Mouse (Mus musculus) heart, adult 2 months (tissue): ENCODE measurements around the gene Gm20518. TPM values are rescaled to one million over a fixed set of nuclear protein-coding genes. Genes with fewer than 3 reads are reported as not detected.
A peak's percentile ranks its signal among the peaks of the same experiment; 100 is the strongest.

Source experiments
- DNase-seq, 2 experiments: peaks; one replicate each; pipeline ENCODE4 v3.0.0; 2021
- H3K27ac ChIP-seq: fragments of 200-600 bp; 2 replicates; pipeline ENCODE4 v1.8.1; 2022
- H3K27me3 ChIP-seq: fragments of 200-500 bp; 2 replicates; pipeline ENCODE4 v1.6.1; 2012; ENCODE audit warnings: mild to moderate bottlenecking, low read length, inconsistent platforms, mixed read lengths; ENCODE audit not compliant: control insufficient read depth, insufficient read depth
- H3K36me3 ChIP-seq: fragments of 200-500 bp; 2 replicates; pipeline ENCODE4 v1.6.1; 2012; ENCODE audit warnings: low read length, inconsistent platforms; ENCODE audit not compliant: control insufficient read depth, insufficient read depth
- H3K4me1 ChIP-seq: fragments of 200-500 bp; 2 replicates; pipeline ENCODE4 v1.6.1; 2011; ENCODE audit warnings: low read length; ENCODE audit not compliant: control insufficient read depth, insufficient read depth
- H3K4me3 ChIP-seq: fragments of 200-600 bp; 2 replicates; pipeline ENCODE4 v1.8.1; 2022
- H3K79me2 ChIP-seq: fragments of 200-500 bp; replicated peaks from 2 replicates; pipeline ENCODE4 v1.6.1; 2012; ENCODE audit warnings: mild to moderate bottlenecking, inconsistent platforms, low read length, moderate library complexity, mixed read lengths; ENCODE audit not compliant: control insufficient read depth, insufficient read depth
- H3K9ac ChIP-seq: fragments of 200-500 bp; 2 replicates; pipeline ENCODE4 v1.6.1; 2012; ENCODE audit warnings: low read depth, mild to moderate bottlenecking, control low read depth, inconsistent platforms, low read length, mixed read lengths
- CTCF ChIP-seq: fragments of 200-600 bp; IDR thresholded peaks from 2 replicates; pipeline ENCODE4 v1.8.1; 2022; ENCODE audit warnings: antibody characterized with exemption, mild to moderate bottlenecking, moderate library complexity
- EP300 ChIP-seq: fragments of 200-500 bp; IDR thresholded peaks from 2 replicates; pipeline ENCODE4 v1.6.1; 2011; ENCODE audit warnings: low read depth, low read length, control low read depth; ENCODE audit not compliant: insufficient read depth
- POLR2A ChIP-seq: fragments of 200-500 bp; IDR thresholded peaks from 2 replicates; pipeline ENCODE4 v1.6.1; 2011; ENCODE audit warnings: mild to moderate bottlenecking, low read depth, low read length, control low read depth; ENCODE audit not compliant: insufficient read depth
- WGBS: fragments of 180-500 bp; shearing (Covaris S2); methylation state at CpG from one replicate; pipeline ENCODE4 v1.1.7; 2018; 5-methylcytosine and 5-hydroxymethylcytosine counted together
- intact Hi-C: fragments of 180-260 bp; cut with DNase I; formaldehyde crosslinking; loops from one replicate; pipeline ENCODE4 v1.15.1; 2025
- polyA plus RNA-seq: library from polyadenylated mRNA; depleted of rRNA; stranded (reverse); fragments of >200 nt; gene quantifications from 2 replicates; pipeline ENCODE4 v1.2.3, GENCODE M21; 2012
- total RNA-seq, 2 experiments: library from RNA; stranded (reverse); gene quantifications; 2 replicates each; pipeline ENCODE4 v1.2.3; 2021

Gene Gm20518
- total and polyA plus RNA-seq, 3 experiments, result 0.20 to 0.68 (median 0.31) TPM

DNA sequence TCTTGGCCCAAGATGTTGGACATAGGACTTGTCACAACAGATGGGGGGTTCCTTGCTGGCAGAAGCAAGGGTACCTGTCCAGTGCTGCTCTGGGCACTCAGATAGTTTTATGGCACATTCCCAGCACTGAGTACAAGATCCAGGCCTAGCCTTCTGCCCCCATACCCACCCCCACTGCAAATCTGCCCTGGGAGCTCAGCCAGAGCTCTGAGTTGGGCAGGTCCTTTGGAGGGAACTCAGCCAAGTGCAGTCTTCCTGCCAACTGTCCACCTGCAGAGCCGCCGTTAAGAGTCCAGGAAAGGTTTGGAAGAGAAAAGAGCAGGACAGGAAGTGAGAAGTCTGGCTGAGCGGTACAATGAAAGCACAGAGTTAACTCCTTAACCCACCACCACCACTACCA lies 1.1 kb upstream of the Gm20518 start:
- Histone ChIP-seq H3K27me3 (no peaks in the 10 kb centered on the region), H3K9ac (no peak overlapping the region), H3K27ac (peak overlapping the region; percentile 98), H3K4me1 (peaks cover 8% of the 10 kb centered on the region), H3K36me3 (peaks cover 3% of the 10 kb centered on the region; the same call in 1 of the 2 replicates), H3K4me3 (no peak overlapping the region), H3K79me2 (peaks cover 6% of the 10 kb centered on the region; the same call in 1 of the 2 replicates)
- intact Hi-C loops, result loop anchor here (1.0 kb wide), 1 partner anchor 18 kb away; no protein-coding TSS in a partner anchor
- 12% methylated on average over 3 of the region's 3 CpGs for WGBS
- TF ChIP-seq EP300, result no peak
- TF ChIP-seq CTCF, result no peak
- no peak for TF ChIP-seq POLR2A
- peak; percentile 52 to 60 for DNase-seq

GRCm38 (mm10) chr16:17890917-17891566 lies 429 bp downstream of the Gm20518 start:
- Histone ChIP-seq H3K27me3 (no peaks in the 10 kb centered on the region), H3K4me3 (peak overlapping the region; percentile 76), H3K4me1 (peaks cover 8% of the 10 kb centered on the region), H3K79me2 (peaks cover 8% of the 10 kb centered on the region; the same call in 1 of the 2 replicates), H3K36me3 (peaks cover 3% of the 10 kb centered on the region; the same call in 1 of the 2 replicates), H3K27ac (peak overlapping the region; percentile 98), H3K9ac (peak overlapping the region; percentile 87)
- TF ChIP-seq POLR2A (no peak), EP300 (no peak), CTCF (no peak)
- peak; percentile 72 to 78 for DNase-seq
- intact Hi-C loops, result no loop called here
- under 1% methylated on average over 43 of the region's 44 CpGs for WGBS

DNA sequence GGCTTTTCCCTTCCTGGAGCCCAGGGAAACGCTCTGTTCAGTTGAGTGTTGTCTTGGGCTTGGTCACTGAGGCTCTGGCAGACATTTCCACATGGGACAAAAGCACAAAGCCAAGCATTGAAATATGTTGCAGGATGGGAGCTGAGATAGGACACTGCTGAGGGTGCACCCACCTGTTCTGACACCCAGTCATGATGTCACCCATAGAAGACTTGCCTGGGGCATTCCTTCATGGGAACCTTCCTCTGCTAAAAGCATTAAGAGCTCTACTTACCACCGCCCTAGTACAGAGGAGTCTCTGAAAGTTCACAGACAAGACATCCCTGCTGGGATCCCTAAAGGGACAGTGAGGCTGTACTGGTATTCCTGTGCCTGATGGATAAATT lies 1.1 kb downstream of the Gm20518 start:
- no peak for DNase-seq
- Histone ChIP-seq H3K4me1 (peaks cover 10% of the 10 kb centered on the region), H3K9ac (peak overlapping the region; percentile 19; the same call in 1 of the 2 replicates), H3K4me3 (peak overlapping the region; percentile 76), H3K79me2 (peaks cover 13% of the 10 kb centered on the region), H3K27ac (no peak overlapping the region), H3K36me3 (peaks cover 3% of the 10 kb centered on the region; the same call in 1 of the 2 replicates), H3K27me3 (no peaks in the 10 kb centered on the region)
- intact Hi-C loops, result no loop called here
- TF ChIP-seq CTCF (no peak), EP300 (no peak), POLR2A (no peak)
- 31% methylated on average over 2 of the region's 2 CpGs for WGBS

GRCm38 (mm10) chr16:17889689-17890341 lies 1.7 kb downstream of the Gm20518 start:
- H3K4me3 ChIP-seq, result no peak overlapping the region
- intact Hi-C loops, result no loop called here

GRCm38 (mm10) chr16:17884116-17884515 lies 7.4 kb downstream of the Gm20518 start:
- H3K4me1 ChIP-seq, result peaks cover 16% of the 10 kb centered on the region
- H3K36me3 ChIP-seq, result peaks cover 3% of the 10 kb centered on the region
- 67% methylated on average over 6 of the region's 6 CpGs for WGBS
- TF ChIP-seq CTCF (no peak), POLR2A (no peak), EP300 (no peak)
- DNase-seq, result no peak
- intact Hi-C loops, result no loop called here
- no peaks in the 10 kb centered on the region for H3K27me3 ChIP-seq
- H3K4me3 ChIP-seq, result no peak overlapping the region
- H3K9ac ChIP-seq, result no peak overlapping the region
- H3K27ac ChIP-seq, result no peak overlapping the region
- peaks cover 29% of the 10 kb centered on the region for H3K79me2 ChIP-seq

More at GRCm38 (mm10) chr16:17889689-17890341, 1.7 kb downstream of the Gm20518 start:
- WGBS, result 81% methylated on average over 6 of the region's 6 CpGs
- Histone ChIP-seq H3K27ac (no peak overlapping the region), H3K4me1 (peaks cover 10% of the 10 kb centered on the region), H3K36me3 (peaks cover 3% of the 10 kb centered on the region; the same call in 1 of the 2 replicates), H3K79me2 (peaks cover 13% of the 10 kb centered on the region), H3K9ac (no peak overlapping the region), H3K27me3 (no peaks in the 10 kb centered on the region)
- TF ChIP-seq POLR2A (no peak), EP300 (no peak), CTCF (no peak)
- DNase-seq, result no peak

DNA sequence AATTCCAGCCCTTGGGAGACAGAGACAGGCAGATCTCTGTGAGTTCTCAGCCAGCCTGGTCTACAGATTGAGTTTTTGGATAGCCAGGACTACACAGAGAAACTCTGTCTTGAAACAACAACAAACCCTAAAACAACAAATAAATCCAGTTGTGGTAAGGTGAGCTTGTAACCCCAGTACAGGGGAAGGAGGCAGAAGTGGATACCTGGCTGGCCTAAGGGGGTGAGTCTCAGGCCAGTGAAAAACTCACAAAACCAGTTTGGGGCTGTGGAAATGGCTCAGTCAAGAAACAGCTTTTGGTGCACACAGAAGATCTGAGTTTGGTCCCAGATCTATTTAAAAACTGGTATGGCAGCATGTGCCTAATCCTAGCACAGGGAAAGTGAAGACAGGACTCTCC lies 9.3 kb downstream of the Gm20518 start:
- peaks cover 5% of the 10 kb centered on the region for H3K36me3 ChIP-seq
- peaks cover 16% of the 10 kb centered on the region for H3K4me1 ChIP-seq
- H3K79me2 ChIP-seq, result peaks cover 33% of the 10 kb centered on the region
- H3K4me3 ChIP-seq, result no peak overlapping the region
- H3K27ac ChIP-seq, result no peak overlapping the region
- intact Hi-C loops, result no loop called here
- no peak for DNase-seq
- TF ChIP-seq CTCF (no peak), POLR2A (no peak), EP300 (no peak)
- no peak overlapping the region for H3K9ac ChIP-seq
- no peaks in the 10 kb centered on the region for H3K27me3 ChIP-seq
